Mouse (Mus musculus): ENCODE data around the gene Atxn10. TPM values are rescaled to one million over a fixed set of nuclear protein-coding genes. Genes with fewer than 3 reads are reported as not detected.

Gene Atxn10
- total and polyA plus RNA-seq, 2 experiments from 2014 or later, result 311 to 536 TPM

GRCm38 (mm10) chr15:85503127-85503526, 167.1 kb downstream of the Atxn10 start, which contains the start of gene 7530416G11Rik:
7530416G11Rik (minus strand) TSS chr15:85503227.
- WGBS, result 69% methylated on average over 8 of the region's 8 CpGs
- Histone ChIP-seq H3K4me2 (ENCODE audit: low read depth) (no peak within 1 kb of the TSS), H3K27me3 (ENCODE audit: insufficient read depth, low read length) (no peaks in the 10 kb centered on the region), H3K4me1 (ENCODE audit: insufficient read depth) (no peaks in the 10 kb centered on the region), H3K27ac (ENCODE audit: low read depth, low read length) (no peak within 1 kb of the TSS), H3K9me3 (ENCODE audit: low read length) (no peaks in the 10 kb centered on the region), H3K9ac (no peak within 1 kb of the TSS), H3K36me3 (ENCODE audit: insufficient read depth) (no peaks in the 10 kb centered on the region), H3K4me3 (ENCODE audit: low read depth, low read length) (no peak within 1 kb of the TSS)
- no peak for TF ChIP-seq CTCF (IDR thresholded peaks at IDR 0.05; ENCODE audit: low read depth)
- ATAC-seq (no peak), DNase-seq (no peak)

GRCm38 (mm10) chr15:85505118-85505925, 169.3 kb downstream of the Atxn10 start:
- Histone ChIP-seq H3K36me3 (ENCODE audit: insufficient read depth) (no peaks in the 10 kb centered on the region), H3K4me2 (ENCODE audit: low read depth) (no peak overlapping the region), H3K27ac (ENCODE audit: low read depth, low read length) (no peak overlapping the region), H3K9ac (no peak overlapping the region), H3K9me3 (ENCODE audit: low read length) (no peaks in the 10 kb centered on the region), H3K4me1 (ENCODE audit: insufficient read depth) (no peaks in the 10 kb centered on the region), H3K27me3 (ENCODE audit: insufficient read depth, low read length) (no peaks in the 10 kb centered on the region), H3K4me3 (ENCODE audit: low read depth, low read length) (no peak overlapping the region)
- ATAC-seq, result peak; percentile 61
- WGBS, result 33% methylated on average over 14 of the region's 14 CpGs
- no peak for TF ChIP-seq CTCF (IDR thresholded peaks at IDR 0.05; ENCODE audit: low read depth)
- peak; percentile 59 for DNase-seq

- H3K9ac ChIP-seq, result no peak overlapping the region
- no peak overlapping the region for H3K4me3 ChIP-seq (ENCODE audit: low read depth, low read length)
- no peak for TF ChIP-seq CTCF (IDR thresholded peaks at IDR 0.05; ENCODE audit: low read depth)
- no peaks in the 10 kb centered on the region for H3K4me1 ChIP-seq (ENCODE audit: insufficient read depth)
- ATAC-seq (no peak), DNase-seq (no peak)
- no peak overlapping the region for H3K4me2 ChIP-seq (ENCODE audit: low read depth)
- no peaks in the 10 kb centered on the region for H3K27me3 ChIP-seq (ENCODE audit: insufficient read depth, low read length)
- no peaks in the 10 kb centered on the region for H3K36me3 ChIP-seq (ENCODE audit: insufficient read depth)
- H3K9me3 ChIP-seq (ENCODE audit: low read length), result no peaks in the 10 kb centered on the region
- 87% methylated on average over 1 of the region's 1 CpGs for WGBS
- no peak overlapping the region for H3K27ac ChIP-seq (ENCODE audit: low read depth, low read length)
Observed at GRCm38 (mm10) chr15:85506680-85507079, 170.6 kb downstream of the Atxn10 start.

- 19% methylated on average over 32 of the region's 32 CpGs for WGBS
Observed at GRCm38 (mm10) chr15:85507370-85508014, 171.4 kb downstream of the Atxn10 start.

More at GRCm38 (mm10) chr15:85507370-85508014, 171.4 kb downstream of the Atxn10 start:
- Histone ChIP-seq H3K9me3 (ENCODE audit: low read length) (no peaks in the 10 kb centered on the region), H3K4me1 (ENCODE audit: insufficient read depth) (no peaks in the 10 kb centered on the region), H3K36me3 (ENCODE audit: insufficient read depth) (no peaks in the 10 kb centered on the region), H3K4me3 (ENCODE audit: low read depth, low read length) (no peak overlapping the region), H3K27ac (ENCODE audit: low read depth, low read length) (no peak overlapping the region), H3K9ac (peak overlapping the region; percentile 25), H3K4me2 (ENCODE audit: low read depth) (no peak overlapping the region), H3K27me3 (ENCODE audit: insufficient read depth, low read length) (no peaks in the 10 kb centered on the region)
- DNase-seq (peak; percentile 33), ATAC-seq (peak; percentile 50)
- TF ChIP-seq CTCF (IDR thresholded peaks at IDR 0.05; ENCODE audit: low read depth), result no peak

Other genes starting within 250 kb of the Atxn10 start
- gene Smc1b, start 204.3 kb upstream of the Atxn10 start, total RNA-seq (2014; rRNA removed), result 0.08 and 0.43 TPM in 2 replicates
- gene Smc1b, start 204.3 kb upstream of the Atxn10 start, polyA plus RNA-seq (2015; fragmentation: Nextera tagmentation; extraction: Ambion mirVana), result 0.19 TPM in 2 replicates
- 0.48 and 0.69 TPM in 2 replicates for gene Ribc2, start 204.2 kb upstream of the Atxn10 start, total RNA-seq (2014; rRNA removed)
- 0.28 and 0.70 TPM in 2 replicates for gene Ribc2, start 204.2 kb upstream of the Atxn10 start, polyA plus RNA-seq (2015; fragmentation: Nextera tagmentation; extraction: Ambion mirVana)
- 38.2 and 60.3 TPM in 2 replicates for gene Fbln1, start 130.3 kb upstream of the Atxn10 start, total RNA-seq (2014; rRNA removed)
- gene Fbln1, start 130.3 kb upstream of the Atxn10 start, polyA plus RNA-seq (2015; fragmentation: Nextera tagmentation; extraction: Ambion mirVana), result 47.1 and 50.9 TPM in 2 replicates
- 0.15 TPM in 1 of 2 replicates, not detected in the other for gene 7530416G11Rik, start 167.0 kb downstream of the Atxn10 start, total RNA-seq (2014; rRNA removed)
- gene 7530416G11Rik, start 167.0 kb downstream of the Atxn10 start, polyA plus RNA-seq (2015; fragmentation: Nextera tagmentation; extraction: Ambion mirVana), result not detected in 2 replicates
- 59.3 and 67.3 TPM in 2 replicates for gene Wnt7b, start 246.2 kb downstream of the Atxn10 start, total RNA-seq (2014; rRNA removed)
- 54.0 and 68.4 TPM in 2 replicates for gene Wnt7b, start 246.2 kb downstream of the Atxn10 start, polyA plus RNA-seq (2015; fragmentation: Nextera tagmentation; extraction: Ambion mirVana)